Mouse (Mus musculus) liver, embryonic 11.5 days (tissue): ENCODE results near the gene Mrpl50. TPM values are rescaled to one million over a fixed set of nuclear protein-coding genes. Genes with fewer than 3 reads are reported as not detected.

ENCODE experiments used
- ATAC-seq: fragments of 200-750 bp; cut with Nextera tagmentation; replicated peaks from 2 replicates; pipeline ENCODE4 v1.8.0; 2017; ENCODE audit warnings: moderate number of reproducible peaks, mild to moderate bottlenecking, moderate TSS enrichment, moderate library complexity; ENCODE audit not compliant: low FRiP score
- DNase-seq: peaks from one replicate; pipeline ENCODE4 v3.0.0-alpha.2; 2017; ENCODE audit warnings: low spot score
- H3K27ac ChIP-seq: fragments of 300-500 bp; sonication (generic); 2 replicates; pipeline ENCODE4 v1.5.1; 2014; ENCODE audit warnings: mild to moderate bottlenecking, low read depth, low read length, control low read depth
- H3K27me3 ChIP-seq: fragments of 300-500 bp; sonication (generic); replicated peaks from 2 replicates; pipeline ENCODE4 v1.6.1; 2014; ENCODE audit warnings: low read length, mixed read lengths; ENCODE audit not compliant: control insufficient read depth, insufficient read depth
- H3K36me3 ChIP-seq: fragments of 300-500 bp; sonication (generic); 2 replicates; pipeline ENCODE4 v1.6.1; 2014; ENCODE audit warnings: mild to moderate bottlenecking, low read length, moderate library complexity, mixed read lengths; ENCODE audit not compliant: control insufficient read depth, insufficient read depth
- H3K4me1 ChIP-seq: fragments of 300-500 bp; sonication (generic); replicated peaks from 2 replicates; pipeline ENCODE4 v1.6.1; 2014; ENCODE audit warnings: low read length, mixed read lengths; ENCODE audit not compliant: control insufficient read depth, insufficient read depth
- H3K4me2 ChIP-seq: fragments of 300-500 bp; sonication (generic); 2 replicates; pipeline ENCODE4 v1.6.1; 2014; ENCODE audit warnings: mild to moderate bottlenecking, control low read depth, moderate library complexity
- H3K4me3 ChIP-seq: fragments of 300-500 bp; sonication (generic); 2 replicates; pipeline ENCODE4 v1.5.1; 2014; ENCODE audit warnings: low read depth, low read length, control low read depth
- H3K9ac ChIP-seq: fragments of 300-500 bp; sonication (generic); 2 replicates; pipeline ENCODE4 v1.6.1; 2014; ENCODE audit warnings: low read depth, low read length, control low read depth
- H3K9me3 ChIP-seq: fragments of 300-500 bp; sonication (generic); 2 replicates; pipeline ENCODE4 v1.6.1; 2016; ENCODE audit warnings: low read length, inconsistent platforms, mixed read lengths; ENCODE audit not compliant: control insufficient read depth
- WGBS: fragments of 180-500 bp; shearing (Covaris S2); extraction: QIAGEN DNeasy Blood & Tissue Kit; methylation state at CpG from one replicate; pipeline ENCODE4 v1.1.7; 2014; 5-methylcytosine and 5-hydroxymethylcytosine counted together
- polyA plus RNA-seq: library from polyadenylated mRNA; unstranded; fragments of >200 nt; fragmentation: Nextera tagmentation; extraction: Ambion mirVana; gene quantifications from 2 replicates; pipeline ENCODE4 v1.2.1, GENCODE M21; 2014

The Mrpl50 gene
- polyA plus RNA-seq, 1 experiment from 2014 or later = 89.4 TPM

GRCm38 (mm10) chr4:49546873-49547543 is 26.1 kb upstream of the Mrpl50 start:
- Histone ChIP-seq H3K4me2 (no peak overlapping the region), H3K9ac (no peak overlapping the region), H3K4me3 (no peak overlapping the region), H3K27ac (peak overlapping the region; percentile 8; the same call in 1 of the 2 replicates), H3K27me3 (no peaks in the 10 kb centered on the region), H3K36me3 (no peaks in the 10 kb centered on the region), H3K4me1 (0 out of 2 replicates have a peak, but pooled peaks cover 3% of the 10 kb centered on the region), H3K9me3 (no peaks in the 10 kb centered on the region)
- DNase-seq (no peak), ATAC-seq (peak; percentile 70; the same call in 1 of the 2 replicates)
- WGBS = 53% methylated on average over 6 of the region's 6 CpGs

- H3K4me3 ChIP-seq = no peak overlapping the region
- no peak overlapping the region for H3K9ac ChIP-seq
- WGBS = 83% methylated on average over 2 of the region's 2 CpGs
- 0 out of 2 replicates have a peak, but pooled peaks cover 3% of the 10 kb centered on the region for H3K4me1 ChIP-seq
- H3K36me3 ChIP-seq = no peaks in the 10 kb centered on the region
- no peaks in the 10 kb centered on the region for H3K9me3 ChIP-seq
- no peak for ATAC-seq
- no peak overlapping the region for H3K4me2 ChIP-seq
- DNase-seq = no peak
- H3K27me3 ChIP-seq = no peaks in the 10 kb centered on the region
- no peak overlapping the region for H3K27ac ChIP-seq
Observed at GRCm38 (mm10) chr4:49546026-49546425, 25.1 kb upstream of the Mrpl50 start.

GRCm38 (mm10) chr4:49540966-49541365 is 20.1 kb upstream of the Mrpl50 start:
- Histone ChIP-seq H3K27ac (no peak overlapping the region), H3K9ac (no peak overlapping the region), H3K9me3 (no peaks in the 10 kb centered on the region), H3K4me2 (no peak overlapping the region), H3K27me3 (no peaks in the 10 kb centered on the region), H3K4me3 (no peak overlapping the region), H3K4me1 (no peaks in the 10 kb centered on the region), H3K36me3 (no peaks in the 10 kb centered on the region)
- 65% methylated on average over 3 of the region's 3 CpGs for WGBS
- DNase-seq = no peak
- ATAC-seq = no peak

GRCm38 (mm10) chr4:49539665-49540064 is 18.8 kb upstream of the Mrpl50 start:
- WGBS = 67% methylated on average over 6 of the region's 6 CpGs
- ATAC-seq = no peak
- no peaks in the 10 kb centered on the region for H3K4me1 ChIP-seq

GRCm38 (mm10) chr4:49536671-49537070 is 15.8 kb upstream of the Mrpl50 start:
- no peak for DNase-seq
- Histone ChIP-seq H3K9me3 (no peaks in the 10 kb centered on the region), H3K27me3 (no peaks in the 10 kb centered on the region), H3K36me3 (no peaks in the 10 kb centered on the region), H3K27ac (no peak overlapping the region), H3K9ac (no peak overlapping the region), H3K4me1 (no peaks in the 10 kb centered on the region), H3K4me3 (no peak overlapping the region), H3K4me2 (no peak overlapping the region)
- 86% methylated on average over 4 of the region's 4 CpGs for WGBS
- ATAC-seq = no peak

More at GRCm38 (mm10) chr4:49539665-49540064, 18.8 kb upstream of the Mrpl50 start:
- Histone ChIP-seq H3K4me2 (no peak overlapping the region), H3K36me3 (no peaks in the 10 kb centered on the region), H3K9ac (no peak overlapping the region), H3K4me3 (no peak overlapping the region), H3K27me3 (no peaks in the 10 kb centered on the region), H3K9me3 (no peaks in the 10 kb centered on the region), H3K27ac (no peak overlapping the region)
- DNase-seq = no peak

GRCm38 (mm10) chr4:49535675-49536294 is 14.9 kb upstream of the Mrpl50 start:
- 82% methylated on average over 4 of the region's 4 CpGs for WGBS

GRCm38 (mm10) chr4:49535036-49535435 is 14.1 kb upstream of the Mrpl50 start:
- H3K9ac ChIP-seq = no peak overlapping the region
- DNase-seq = no peak

More at GRCm38 (mm10) chr4:49535675-49536294, 14.9 kb upstream of the Mrpl50 start:
- Histone ChIP-seq H3K27me3 (no peaks in the 10 kb centered on the region), H3K9ac (no peak overlapping the region), H3K4me2 (no peak overlapping the region), H3K4me3 (no peak overlapping the region), H3K36me3 (no peaks in the 10 kb centered on the region; the same call in 1 of the 2 replicates), H3K27ac (no peak overlapping the region), H3K9me3 (no peaks in the 10 kb centered on the region), H3K4me1 (no peaks in the 10 kb centered on the region)
- ATAC-seq (no peak), DNase-seq (no peak)

GRCm38 (mm10) chr4:49522576-49522975 is 1.7 kb upstream of the Mrpl50 start:
- no peak overlapping the region for H3K27ac ChIP-seq
- H3K4me3 ChIP-seq = no peak overlapping the region
- peaks cover 12% of the 10 kb centered on the region for H3K4me1 ChIP-seq
- no peak overlapping the region; the same call in 1 of the 2 replicates for H3K4me2 ChIP-seq
- no peak overlapping the region for H3K9ac ChIP-seq
- no peak for DNase-seq
- no peaks in the 10 kb centered on the region for H3K9me3 ChIP-seq
- WGBS = 87% methylated on average over 9 of the region's 9 CpGs
- no peak for ATAC-seq
- no peaks in the 10 kb centered on the region for H3K27me3 ChIP-seq
- peaks cover 13% of the 10 kb centered on the region; the same call in 1 of the 2 replicates for H3K36me3 ChIP-seq

More at GRCm38 (mm10) chr4:49535036-49535435, 14.1 kb upstream of the Mrpl50 start:
- Histone ChIP-seq H3K4me2 (no peak overlapping the region), H3K4me3 (no peak overlapping the region), H3K36me3 (peaks cover 7% of the 10 kb centered on the region), H3K4me1 (no peaks in the 10 kb centered on the region), H3K9me3 (peaks cover 5% of the 10 kb centered on the region), H3K27ac (no peak overlapping the region), H3K27me3 (no peaks in the 10 kb centered on the region)
- 80% methylated on average over 3 of the region's 3 CpGs for WGBS
- no peak for ATAC-seq
